Mouse (Mus musculus): ENCODE results near the gene March1. TPM values are rescaled to one million over a fixed set of nuclear protein-coding genes. Genes with fewer than 3 reads are reported as not detected.

The March1 gene
- total RNA-seq, 4 experiments from 2014 or later = 0.81 to 1.5 (median 0.89) TPM

GRCm38 (mm10) chr8:65987665-65988064, 370.0 kb downstream of the March1 start:
- no peak for DNase-seq (ENCODE audit: low spot score)

DNA sequence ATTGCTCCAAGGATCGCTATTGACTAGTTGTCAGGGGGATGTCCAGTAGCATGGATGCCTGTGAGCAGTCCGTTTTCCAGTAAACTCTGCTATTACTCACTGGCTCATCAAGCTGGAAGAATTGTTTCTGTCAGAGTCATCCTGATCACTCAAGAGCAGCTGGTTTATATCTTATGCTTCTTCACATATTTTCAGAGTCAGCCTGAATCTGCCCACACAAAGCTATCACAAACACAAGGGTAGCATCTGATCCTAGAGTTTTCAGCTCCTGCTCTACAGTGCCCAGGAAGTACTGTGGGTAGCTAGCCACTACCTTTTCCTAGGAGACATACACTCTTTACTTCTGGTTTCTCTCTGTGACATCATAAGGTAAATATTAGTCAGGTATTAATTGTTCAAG, 405.1 kb downstream of the March1 start:
- no peak for DNase-seq (ENCODE audit: low spot score)

GRCm38 (mm10) chr8:66033651-66034050, 416.0 kb downstream of the March1 start:
- DNase-seq (ENCODE audit: low spot score) = no peak

- DNase-seq (ENCODE audit: low spot score) = no peak
These were observed 416.7 kb downstream of the March1 start for GRCm38 (mm10) chr8:66034429-66034828.

DNA sequence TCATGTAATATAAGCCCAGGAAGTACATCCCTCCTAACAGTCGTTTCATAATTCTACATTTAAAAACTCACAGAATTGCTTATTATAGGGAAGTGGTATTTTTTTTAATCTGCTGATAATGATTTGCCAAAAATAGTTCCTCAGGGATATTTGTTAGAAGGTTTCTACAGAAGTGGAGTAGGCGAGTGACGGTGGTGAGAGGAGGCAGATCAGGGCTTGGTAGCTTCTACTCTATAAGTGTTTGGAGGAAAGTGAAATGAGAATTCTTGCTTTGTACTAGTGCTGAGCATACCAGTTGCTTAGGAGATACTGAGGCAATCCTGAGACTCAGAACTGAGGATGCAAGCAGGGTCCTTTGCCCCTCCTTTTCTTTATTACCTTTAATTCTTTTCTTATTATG, 476.5 kb downstream of the March1 start:
- DNase-seq (ENCODE audit: low spot score) = no peak

DNA sequence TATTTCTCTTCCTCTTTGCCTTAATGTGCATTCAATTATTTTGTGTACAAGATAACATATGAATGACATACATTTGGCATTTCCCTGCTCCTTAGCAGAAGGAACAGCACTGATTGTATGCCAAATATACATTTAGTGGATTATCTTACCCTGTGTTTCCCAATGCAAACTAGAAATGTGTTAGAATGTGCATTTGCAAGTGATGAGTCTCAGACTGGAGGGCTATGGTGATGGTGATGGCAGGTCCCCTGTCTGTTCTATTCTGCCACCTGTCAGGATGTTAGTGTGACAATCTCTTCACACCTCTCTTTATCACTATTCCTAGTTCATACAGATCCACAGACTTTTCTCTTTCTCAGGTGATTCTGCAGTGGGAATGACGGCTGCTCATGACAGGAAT, 480.4 kb downstream of the March1 start:
- DNase-seq (ENCODE audit: low spot score) = no peak

DNA sequence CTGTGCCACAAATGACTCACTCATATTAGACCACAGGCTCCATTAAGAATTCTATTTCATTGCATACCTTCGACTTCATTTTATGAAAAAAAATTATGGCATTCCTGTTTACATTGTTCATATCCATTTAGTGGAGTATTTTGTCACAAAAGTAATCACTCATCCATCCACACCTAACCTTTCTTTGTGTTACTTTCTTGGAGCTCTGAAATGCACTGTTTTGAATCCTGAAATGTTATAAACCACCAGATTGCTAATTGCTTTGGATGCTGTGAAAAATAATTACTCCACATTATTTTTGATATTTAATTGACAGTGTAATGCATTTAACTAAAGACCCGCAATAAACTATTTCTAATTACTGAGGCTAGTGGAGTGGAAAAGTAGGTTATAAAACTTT, 501.6 kb downstream of the March1 start:
- no peak for DNase-seq (ENCODE audit: low spot score)

GRCm38 (mm10) chr8:66159648-66160047, 541.9 kb downstream of the March1 start:
- no peak for DNase-seq (ENCODE audit: low spot score)

DNA sequence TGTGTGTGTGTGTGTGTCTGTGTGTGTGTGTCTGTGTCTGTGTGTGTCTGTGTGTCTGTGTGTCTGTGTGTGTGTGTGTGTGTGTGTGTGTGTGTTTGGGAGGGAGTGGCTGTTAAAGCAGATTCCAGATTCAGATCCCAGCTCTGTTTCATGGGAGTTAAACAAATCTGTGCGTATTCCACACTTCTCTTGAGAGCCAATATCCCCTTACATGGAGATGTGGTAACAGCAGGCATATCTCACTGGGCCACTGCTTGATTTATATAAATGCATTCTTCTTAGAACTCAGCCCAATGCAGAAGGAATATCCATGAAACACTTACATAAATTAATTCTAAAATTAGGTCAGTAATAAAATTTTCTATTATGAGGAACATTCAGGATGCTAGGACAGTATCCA, 549.1 kb downstream of the March1 start:
- DNase-seq (ENCODE audit: low spot score) = no peak

DNA sequence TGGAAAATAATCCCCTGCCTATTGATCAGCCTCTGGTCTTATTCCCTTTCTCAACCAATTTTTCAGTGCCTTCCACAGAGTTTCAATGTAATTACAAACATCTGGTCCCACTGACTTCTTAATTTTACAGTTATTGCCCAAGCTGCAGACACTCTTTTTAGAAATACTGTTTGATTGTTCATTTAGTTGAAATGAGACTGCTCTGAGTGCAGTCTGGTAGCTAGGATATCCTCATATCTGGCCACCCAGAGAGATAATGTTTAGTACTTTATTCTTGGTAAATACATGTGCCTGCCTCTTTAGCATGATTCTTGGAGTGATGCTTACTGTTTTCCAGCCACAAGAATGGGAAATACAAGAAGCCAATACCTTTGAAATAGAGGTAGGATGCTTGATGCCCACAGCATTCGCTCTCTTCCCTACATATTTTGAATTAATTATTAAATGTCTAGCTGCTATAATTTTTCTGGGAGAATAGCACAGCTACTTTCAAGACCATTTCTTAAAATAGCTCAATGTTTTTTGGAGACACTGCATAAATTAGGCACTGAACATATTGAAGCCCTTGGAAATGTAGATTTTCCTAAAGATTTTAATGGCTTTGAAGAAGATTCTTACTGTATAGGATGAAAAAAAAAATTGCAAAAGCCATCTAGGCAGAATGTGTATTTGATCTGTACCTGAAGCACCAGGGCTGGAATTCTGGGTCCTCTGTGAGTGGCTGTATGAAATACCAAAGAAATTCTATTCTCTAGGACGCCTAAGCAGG, 549.9 kb downstream of the March1 start:
- no peak for DNase-seq (ENCODE audit: low spot score)

GRCm38 (mm10) chr8:66179336-66179735, 561.6 kb downstream of the March1 start:
- no peak for DNase-seq (ENCODE audit: low spot score)

GRCm38 (mm10) chr8:66181265-66181664, 563.6 kb downstream of the March1 start:
- no peak for DNase-seq (ENCODE audit: low spot score)

GRCm38 (mm10) chr8:66182257-66182656, 564.6 kb downstream of the March1 start:
- no peak for DNase-seq (ENCODE audit: low spot score)

DNA sequence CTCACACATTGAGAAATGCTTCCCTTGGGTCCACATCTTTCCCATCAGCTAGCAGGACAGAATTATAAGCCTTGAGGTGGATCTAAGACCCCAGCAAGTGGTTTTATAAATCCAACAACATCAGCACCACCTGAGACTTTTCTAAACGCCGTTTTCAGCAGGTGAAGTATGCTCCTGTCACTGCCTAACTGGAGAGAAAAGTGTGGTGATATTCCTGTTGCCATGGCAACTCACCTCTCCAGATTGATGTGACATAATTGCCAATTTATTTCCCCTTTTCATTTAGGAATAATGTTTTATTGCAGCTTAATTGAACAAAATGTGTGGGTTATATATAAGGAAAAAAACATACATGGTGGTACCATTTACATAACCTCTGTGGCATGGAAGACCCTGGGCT, 565.8 kb downstream of the March1 start:
- DNase-seq (ENCODE audit: low spot score) = no peak

GRCm38 (mm10) chr8:66185226-66185625, 567.5 kb downstream of the March1 start:
- DNase-seq (ENCODE audit: low spot score) = no peak

DNA sequence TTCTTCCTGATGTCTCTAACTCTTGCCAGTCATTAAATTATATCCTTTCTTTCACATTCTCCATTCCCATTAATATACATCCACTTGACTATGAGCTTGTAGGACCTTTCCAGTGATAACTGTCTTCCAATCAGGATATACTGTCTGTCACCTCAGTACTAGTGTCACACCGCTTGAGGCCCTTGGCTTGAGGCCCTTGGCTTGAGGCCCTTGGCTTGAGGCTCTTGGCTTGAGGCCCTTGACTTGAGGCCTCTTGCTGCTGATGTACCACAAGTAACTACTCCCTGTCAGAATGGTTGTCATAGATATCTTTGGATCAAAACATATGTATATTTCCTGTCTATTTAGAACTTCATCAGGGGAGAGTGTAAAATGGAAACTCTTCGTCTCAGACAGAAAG, 576.7 kb downstream of the March1 start:
- no peak for DNase-seq (ENCODE audit: low spot score)

DNA sequence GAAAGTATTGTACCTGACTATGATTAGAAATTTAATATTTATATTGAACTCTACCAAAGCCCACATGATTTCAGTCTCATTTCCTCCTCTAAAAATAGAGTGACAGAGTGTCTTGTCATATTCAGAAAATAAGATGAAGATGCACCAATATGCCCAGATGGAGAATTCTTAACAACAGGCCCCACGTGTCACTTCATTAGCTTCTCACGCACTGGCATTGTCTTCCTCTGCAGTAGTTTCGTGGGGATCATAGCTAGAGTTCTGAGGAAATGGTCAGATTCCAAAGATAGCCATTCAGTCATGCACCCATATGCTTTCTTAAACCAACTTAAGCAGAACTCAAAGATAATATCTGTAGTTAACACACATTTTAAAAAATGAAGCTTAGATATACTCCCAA, 582.5 kb downstream of the March1 start:
- DNase-seq (ENCODE audit: low spot score) = no peak

DNA sequence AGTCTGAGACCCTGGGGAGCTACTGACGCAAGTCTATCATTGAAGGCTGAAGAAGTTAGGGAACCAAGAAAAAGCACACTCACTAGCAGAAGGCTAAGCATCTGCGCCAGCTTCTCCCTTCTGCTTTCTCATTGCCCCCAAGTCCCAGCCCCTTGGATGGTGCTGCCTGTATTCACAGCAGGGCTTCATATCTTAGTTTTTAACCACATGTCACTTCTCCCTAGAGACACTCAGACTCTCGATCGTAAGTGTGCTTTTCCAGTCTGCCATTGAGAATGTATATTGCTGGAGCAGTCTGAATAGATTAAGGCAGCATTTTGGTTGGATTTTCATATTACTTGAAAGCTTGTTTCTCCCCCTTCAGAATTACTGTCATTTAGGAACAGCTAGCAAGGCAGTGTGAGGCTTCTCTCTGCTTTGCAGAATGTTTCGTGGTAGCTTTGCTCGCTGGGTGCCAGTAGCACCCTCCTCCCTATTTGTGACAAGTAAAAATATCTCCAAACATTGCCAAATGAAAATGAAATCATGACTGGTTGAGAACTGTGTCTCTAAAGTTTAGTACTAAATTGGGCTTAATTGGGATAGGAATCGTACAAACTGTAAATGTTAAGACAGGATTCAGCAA, 586.2 kb downstream of the March1 start:
- no peak for DNase-seq (ENCODE audit: low spot score)

DNA sequence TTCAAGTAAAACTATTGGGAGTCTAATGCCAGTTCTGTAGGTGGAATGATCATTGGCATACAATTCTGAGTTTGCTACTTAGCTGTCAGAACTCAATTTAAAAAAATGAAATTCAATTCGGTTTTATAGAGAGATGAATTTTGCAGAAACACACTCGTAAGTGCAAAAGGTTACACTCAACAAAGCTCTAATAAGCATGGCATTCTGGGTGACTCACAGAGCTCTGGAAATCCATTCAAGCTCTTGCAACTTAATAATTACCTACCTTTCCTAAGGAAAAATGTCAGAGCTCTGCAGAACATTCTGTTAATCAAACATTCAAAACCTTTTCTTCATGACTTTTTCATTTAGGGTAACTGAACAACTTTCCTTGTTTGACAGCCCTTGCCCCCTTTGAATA, 591.9 kb downstream of the March1 start:
- no peak for DNase-seq (ENCODE audit: low spot score)

- no peak for DNase-seq (ENCODE audit: low spot score)
These were observed 592.6 kb downstream of the March1 start for GRCm38 (mm10) chr8:66210294-66210693.

DNA sequence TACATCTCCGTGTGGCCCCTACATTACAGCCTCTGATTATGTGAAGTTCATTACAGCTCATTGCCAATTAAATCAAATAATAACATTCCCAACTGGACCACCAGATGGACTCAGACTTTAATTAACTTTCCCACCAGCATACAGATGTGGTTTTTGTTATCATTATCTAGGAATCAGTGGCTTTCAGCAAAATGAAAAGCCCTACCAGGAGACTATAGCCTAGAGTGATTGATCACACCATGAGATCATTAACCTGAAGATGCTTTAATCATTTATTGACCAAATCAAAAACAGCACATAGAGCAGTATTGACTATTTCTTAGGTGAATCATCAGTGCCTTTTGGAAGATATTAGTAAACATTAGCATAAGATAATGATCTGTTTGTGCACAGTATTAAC, 602.3 kb downstream of the March1 start:
- no peak for DNase-seq (ENCODE audit: low spot score)

DNA sequence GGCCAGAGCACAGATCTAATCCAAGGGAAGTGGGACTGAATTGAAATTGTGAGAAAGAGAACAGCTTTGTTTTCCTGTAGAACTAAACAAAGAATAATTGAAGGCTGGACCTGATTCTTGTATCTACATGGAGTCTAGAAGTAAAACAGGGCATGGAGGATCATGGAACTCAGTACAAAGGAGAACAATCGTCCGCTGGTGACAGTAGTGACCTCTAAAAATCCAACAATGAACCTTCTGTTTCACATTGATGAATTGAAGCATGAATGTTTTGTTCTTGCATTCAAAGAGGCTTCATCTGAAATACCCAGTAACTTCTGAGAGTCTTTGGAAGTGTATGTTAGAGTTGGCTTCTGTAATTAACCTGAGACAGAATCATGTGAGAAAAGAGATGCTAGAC, 612.2 kb downstream of the March1 start:
- no peak for DNase-seq (ENCODE audit: low spot score)

GRCm38 (mm10) chr8:66269546-66269945, 651.8 kb downstream of the March1 start:
- DNase-seq (ENCODE audit: low spot score) = no peak

DNA sequence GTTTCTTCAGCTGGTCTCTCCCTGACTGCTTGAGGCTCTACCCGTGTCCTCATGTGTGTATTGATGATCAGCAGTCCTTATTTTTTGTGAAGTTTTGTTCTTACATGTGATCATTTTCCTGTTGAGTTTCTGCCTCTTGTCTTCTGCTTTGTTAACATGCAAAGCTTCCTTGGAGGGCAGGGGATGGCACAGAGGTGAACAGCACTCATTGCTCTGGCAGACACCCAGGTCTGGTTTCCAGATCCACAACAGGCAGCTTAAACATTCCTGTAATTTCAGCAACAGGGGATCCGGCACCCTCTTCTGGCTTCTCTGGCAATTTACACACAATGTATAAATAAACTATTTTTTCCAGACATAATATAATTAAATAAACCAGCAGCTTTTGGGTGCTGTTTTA, 652.4 kb downstream of the March1 start:
- DNase-seq (ENCODE audit: low spot score) = no peak
